Mouse (Mus musculus) heart, adult 2 months (tissue): ENCODE data around the gene Vwa3a. TPM values are rescaled to one million over a fixed set of nuclear protein-coding genes. Genes with fewer than 3 reads are reported as not detected.
A peak's percentile ranks its signal among the peaks of the same experiment; 100 is the strongest.

Source experiments
- DNase-seq, 2 experiments: peaks; one replicate each; pipeline ENCODE4 v3.0.0; 2021
- H3K27ac ChIP-seq: fragments of 200-600 bp; 2 replicates; pipeline ENCODE4 v1.8.1; 2022
- H3K27me3 ChIP-seq: fragments of 200-500 bp; 2 replicates; pipeline ENCODE4 v1.6.1; 2012; ENCODE audit warnings: mild to moderate bottlenecking, low read length, inconsistent platforms, mixed read lengths; ENCODE audit not compliant: control insufficient read depth, insufficient read depth
- H3K36me3 ChIP-seq: fragments of 200-500 bp; 2 replicates; pipeline ENCODE4 v1.6.1; 2012; ENCODE audit warnings: low read length, inconsistent platforms; ENCODE audit not compliant: control insufficient read depth, insufficient read depth
- H3K4me1 ChIP-seq: fragments of 200-500 bp; 2 replicates; pipeline ENCODE4 v1.6.1; 2011; ENCODE audit warnings: low read length; ENCODE audit not compliant: control insufficient read depth, insufficient read depth
- H3K4me3 ChIP-seq: fragments of 200-600 bp; 2 replicates; pipeline ENCODE4 v1.8.1; 2022
- H3K79me2 ChIP-seq: fragments of 200-500 bp; replicated peaks from 2 replicates; pipeline ENCODE4 v1.6.1; 2012; ENCODE audit warnings: mild to moderate bottlenecking, inconsistent platforms, low read length, moderate library complexity, mixed read lengths; ENCODE audit not compliant: control insufficient read depth, insufficient read depth
- H3K9ac ChIP-seq: fragments of 200-500 bp; 2 replicates; pipeline ENCODE4 v1.6.1; 2012; ENCODE audit warnings: low read depth, mild to moderate bottlenecking, control low read depth, inconsistent platforms, low read length, mixed read lengths
- CTCF ChIP-seq: fragments of 200-600 bp; IDR thresholded peaks from 2 replicates; pipeline ENCODE4 v1.8.1; 2022; ENCODE audit warnings: antibody characterized with exemption, mild to moderate bottlenecking, moderate library complexity
- EP300 ChIP-seq: fragments of 200-500 bp; IDR thresholded peaks from 2 replicates; pipeline ENCODE4 v1.6.1; 2011; ENCODE audit warnings: low read depth, low read length, control low read depth; ENCODE audit not compliant: insufficient read depth
- POLR2A ChIP-seq: fragments of 200-500 bp; IDR thresholded peaks from 2 replicates; pipeline ENCODE4 v1.6.1; 2011; ENCODE audit warnings: mild to moderate bottlenecking, low read depth, low read length, control low read depth; ENCODE audit not compliant: insufficient read depth
- WGBS: fragments of 180-500 bp; shearing (Covaris S2); methylation state at CpG from one replicate; pipeline ENCODE4 v1.1.7; 2018; 5-methylcytosine and 5-hydroxymethylcytosine counted together
- intact Hi-C: fragments of 180-260 bp; cut with DNase I; formaldehyde crosslinking; loops from one replicate; pipeline ENCODE4 v1.15.1; 2025
- polyA plus RNA-seq: library from polyadenylated mRNA; depleted of rRNA; stranded (reverse); fragments of >200 nt; gene quantifications from 2 replicates; pipeline ENCODE4 v1.2.3, GENCODE M21; 2012
- total RNA-seq, 2 experiments: library from RNA; stranded (reverse); gene quantifications; 2 replicates each; pipeline ENCODE4 v1.2.3; 2021

Vwa3a gene
- total and polyA plus RNA-seq, 3 experiments: 3.1 to 5.0 (median 4.5) TPM

DNA sequence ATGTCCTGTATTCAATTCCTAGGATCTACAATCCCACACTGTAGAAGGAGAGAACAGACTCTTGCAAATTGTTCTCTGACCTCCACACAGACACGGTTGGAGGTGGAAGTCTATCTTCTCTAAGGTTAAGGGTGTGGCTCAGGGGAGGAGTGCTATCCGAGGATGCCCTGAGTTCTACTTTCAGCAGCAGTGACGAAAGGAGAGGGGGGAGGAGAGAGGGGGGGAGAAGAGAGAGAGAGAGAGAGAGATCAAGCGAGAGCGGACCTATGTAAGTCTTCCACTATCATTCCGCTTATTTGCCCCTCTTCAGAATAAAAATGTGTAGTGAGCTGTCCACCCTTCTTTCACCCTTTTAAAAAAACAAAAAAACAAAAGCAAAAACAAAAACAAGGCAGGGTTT, 95.3 kb downstream of the Vwa3a start:
- H3K4me3 ChIP-seq: peak overlapping the region; percentile 76
- peaks cover 3% of the 10 kb centered on the region for H3K4me1 ChIP-seq
- TF ChIP-seq POLR2A (no peak), EP300 (no peak), CTCF (no peak)
- intact Hi-C loops: no loop called here
- no peaks in the 10 kb centered on the region for H3K79me2 ChIP-seq
- peak overlapping the region; percentile 81 for H3K27ac ChIP-seq
- no peak for DNase-seq
- H3K9ac ChIP-seq: no peak overlapping the region
- no peaks in the 10 kb centered on the region for H3K36me3 ChIP-seq
- H3K27me3 ChIP-seq: no peaks in the 10 kb centered on the region
- 40% methylated on average over 6 of the region's 6 CpGs for WGBS

GRCm38 (mm10) chr7:120834863-120835372, 95.8 kb downstream of the Vwa3a start:
- TF ChIP-seq POLR2A (peak; percentile 74), EP300 (no peak)
- WGBS: 3% methylated on average over 14 of the region's 14 CpGs
- intact Hi-C loops: loop anchor here (1.0 to 5.0 kb wide), 4 partner anchors 78 to 202 kb away; partner anchors contain the start of genes Cdr2, Mfsd13b and Polr3e

DNA sequence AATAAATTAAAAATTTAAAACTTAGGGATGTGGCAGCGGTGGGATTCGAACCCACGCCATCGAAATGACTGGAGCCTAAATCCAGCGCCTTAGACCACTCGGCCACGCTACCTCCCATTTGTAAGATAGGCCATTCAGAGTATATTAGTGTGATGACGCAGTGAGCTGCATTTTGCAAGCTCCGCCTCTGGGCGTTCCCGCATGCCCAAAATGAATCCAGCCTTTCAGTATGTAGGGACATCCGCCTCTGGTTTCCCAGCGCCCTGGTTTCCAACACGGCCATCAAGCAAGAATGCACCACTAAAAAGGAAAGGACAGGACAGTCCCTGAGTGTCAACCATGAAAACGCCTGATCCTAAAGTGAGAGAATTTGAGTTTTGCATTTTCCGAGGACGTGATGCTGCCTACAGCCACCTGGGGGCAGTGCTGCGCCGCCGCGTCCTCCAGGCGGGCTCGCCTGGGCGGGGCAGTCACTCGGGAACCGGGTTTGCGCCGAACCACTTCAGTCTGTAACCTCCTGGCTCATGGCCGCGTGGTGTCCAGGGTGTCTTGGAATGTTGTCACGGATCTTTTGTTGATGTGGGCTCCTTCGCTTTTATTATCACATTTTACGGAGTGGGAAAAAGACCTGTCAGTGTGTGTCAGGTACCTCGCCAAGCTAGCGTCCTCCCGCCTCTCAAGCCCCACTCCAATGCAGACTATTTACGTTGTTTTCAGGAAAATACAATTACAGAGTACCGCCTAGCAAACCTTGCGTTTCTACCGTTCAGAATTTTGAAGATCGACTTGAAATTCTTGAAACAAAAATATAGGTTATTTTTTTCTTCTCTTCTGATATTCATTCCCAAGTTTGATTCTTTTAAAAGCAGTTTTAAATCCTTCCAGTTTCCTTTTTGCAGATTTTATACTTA, 96.6 kb downstream of the Vwa3a start:
- no peak; the same call in none of the 2 replicates for TF ChIP-seq CTCF
- peak; percentile 94 for TF ChIP-seq EP300
- TF ChIP-seq POLR2A: peak; percentile 15; the same call in 1 of the 2 replicates
- DNase-seq: peak; percentile 94 to 98
- no peaks in the 10 kb centered on the region for H3K79me2 ChIP-seq
- no peaks in the 10 kb centered on the region; the same call in 1 of the 2 replicates for H3K4me1 ChIP-seq
- under 1% methylated on average over 41 of the region's 41 CpGs for WGBS
- H3K9ac ChIP-seq: peak overlapping the region; percentile 59
- H3K27me3 ChIP-seq: no peaks in the 10 kb centered on the region
- peak overlapping the region; percentile 82 for H3K27ac ChIP-seq
- peak overlapping the region; percentile 76 for H3K4me3 ChIP-seq
- H3K36me3 ChIP-seq: no peaks in the 10 kb centered on the region
- intact Hi-C loops: loop anchor here (1.0 to 5.0 kb wide), 4 partner anchors 78 to 202 kb away; partner anchors contain the start of genes Cdr2, Mfsd13b and Polr3e

More at GRCm38 (mm10) chr7:120834863-120835372, 95.8 kb downstream of the Vwa3a start:
- Histone ChIP-seq H3K79me2 (no peaks in the 10 kb centered on the region), H3K4me3 (peak overlapping the region; percentile 76), H3K27ac (peak overlapping the region; percentile 81), H3K4me1 (peaks cover 2% of the 10 kb centered on the region), H3K27me3 (no peaks in the 10 kb centered on the region), H3K9ac (no peak overlapping the region), H3K36me3 (no peaks in the 10 kb centered on the region)
- DNase-seq: peak; percentile 71 to 81

DNA sequence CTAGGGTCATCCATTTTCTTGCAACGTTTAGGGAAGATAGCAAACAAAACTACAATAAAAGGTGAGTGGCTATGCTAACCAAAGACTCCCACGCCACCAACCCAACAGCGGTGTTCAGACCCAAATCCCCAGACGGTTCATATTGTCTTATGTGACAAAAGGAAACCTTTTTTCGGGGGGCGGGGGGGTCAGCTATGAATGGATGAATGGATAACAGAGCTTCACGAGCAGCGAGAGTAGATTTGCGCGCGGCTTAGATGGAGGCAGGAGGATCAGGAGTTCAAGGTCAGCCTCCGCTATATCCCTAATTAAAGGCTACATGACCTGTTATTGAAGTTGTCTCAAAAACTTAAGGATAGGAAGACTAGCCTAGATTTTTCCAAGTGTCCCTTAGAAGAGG, 97.2 kb downstream of the Vwa3a start:
- peak overlapping the region; percentile 76 for H3K4me3 ChIP-seq
- no peaks in the 10 kb centered on the region for H3K36me3 ChIP-seq
- no peaks in the 10 kb centered on the region for H3K27me3 ChIP-seq
- WGBS: 14% methylated on average over 12 of the region's 12 CpGs
- H3K79me2 ChIP-seq: no peaks in the 10 kb centered on the region
- intact Hi-C loops: loop anchor here (5.0 kb wide), 2 partner anchors 146 to 201 kb away; partner anchors contain the start of genes Cdr2 and Mfsd13b
- TF ChIP-seq EP300: no peak
- no peak for TF ChIP-seq CTCF
- TF ChIP-seq POLR2A: no peak
- H3K4me1 ChIP-seq: no peaks in the 10 kb centered on the region; the same call in 1 of the 2 replicates
- peak overlapping the region; percentile 82 for H3K27ac ChIP-seq
- no peak for DNase-seq
- no peak overlapping the region for H3K9ac ChIP-seq

DNA sequence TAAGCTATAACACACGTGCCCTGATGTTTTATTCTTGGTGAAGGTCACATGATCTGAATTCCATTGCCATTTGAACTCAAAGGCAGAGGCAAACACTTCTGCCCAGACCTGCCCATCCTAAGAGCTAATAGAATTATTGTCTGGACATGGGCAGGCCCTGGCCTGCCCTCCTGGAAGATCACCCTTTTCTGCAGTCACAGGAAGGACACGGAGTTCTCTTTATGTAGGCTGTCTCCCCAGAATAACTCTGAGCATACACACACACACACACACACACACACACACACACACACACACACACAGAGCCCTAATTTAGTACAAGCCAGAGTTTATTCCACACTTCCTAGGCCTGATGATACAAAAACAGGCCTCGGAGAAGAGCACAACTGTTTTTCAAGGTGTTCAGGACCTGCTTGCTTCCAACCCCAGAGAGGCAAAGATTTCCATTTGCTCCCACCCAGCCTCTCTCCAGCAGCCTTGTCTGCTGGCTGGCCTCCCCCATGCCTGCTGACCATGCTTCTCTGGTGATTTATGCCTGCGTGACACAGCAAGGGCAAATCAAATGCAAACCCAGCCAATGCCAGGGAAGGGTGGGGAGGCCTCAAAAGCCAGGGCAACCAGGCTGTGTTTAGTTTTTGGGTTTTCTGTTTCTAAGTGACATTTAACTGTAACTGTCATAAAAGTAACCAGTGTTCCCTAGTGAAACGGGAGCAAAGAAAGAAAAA, 99.5 kb downstream of the Vwa3a start:
- WGBS: 52% methylated on average over 5 of the region's 5 CpGs
- no peak for DNase-seq
- no peak overlapping the region for H3K4me3 ChIP-seq
- intact Hi-C loops: loop anchor here (5.0 kb wide), 2 partner anchors 144 to 199 kb away; partner anchors contain the start of genes Cdr2 and Mfsd13b
- H3K9ac ChIP-seq: no peak overlapping the region
- peak overlapping the region; percentile 51; the same call in 1 of the 2 replicates for H3K27ac ChIP-seq
- no peak for TF ChIP-seq POLR2A
- TF ChIP-seq CTCF: no peak
- no peak for TF ChIP-seq EP300
- H3K4me1 ChIP-seq: no peaks in the 10 kb centered on the region
- H3K36me3 ChIP-seq: no peaks in the 10 kb centered on the region
- H3K79me2 ChIP-seq: no peaks in the 10 kb centered on the region
- H3K27me3 ChIP-seq: no peaks in the 10 kb centered on the region
